Comparison of ENCODE assay signal across 9 mouse cellular contexts in genomic region chr10:80130403-80131031, GRCm38 (mm10). TPM values are rescaled to one million over a fixed set of nuclear protein-coding genes. Genes with fewer than 3 reads are reported as not detected.
A peak's percentile ranks its signal among the peaks of the same experiment; 100 is the strongest.
DNase-seq lines count a peak whose midpoint lies in the region; ATAC-seq lines count a peak whose summit lies in the region.
"Had no signal": no experiment of that assay in that cellular context is flagged by ENCODE, and none has a peak within 500 bp of the region (broad histone marks: within the 10 kb centered on the region; RNA-seq: fewer than 3 reads in every experiment).

No protein-coding gene starts in this region.

- WGBS in stomach, embryonic 16.5 days: 63% methylated on average over 18 of the region's 18 CpGs

- no peak overlapping the region for H3K4me2 ChIP-seq in stomach, embryonic 16.5 days (ENCODE audit: low read depth, low read length)

- peak; percentile 31; the same call in 1 of the 2 replicates for ATAC-seq in stomach, embryonic 16.5 days (ENCODE audit: insufficient read depth, low FRiP score)

- no peak overlapping the region for H3K9ac ChIP-seq in stomach, embryonic 16.5 days (ENCODE audit: low read length)
- H3K9ac ChIP-seq: lung, embryonic 15.5 days had no signal

- no peak overlapping the region for H3K4me3 ChIP-seq in stomach, embryonic 16.5 days (replicated peaks; ENCODE audit: low read length)
- H3K4me3 ChIP-seq: lung, embryonic 15.5 days had no signal

- peaks cover 13% of the 10 kb centered on the region for H3K4me1 ChIP-seq in stomach, embryonic 16.5 days (ENCODE audit: control insufficient read depth, insufficient read depth, low read length)

- H3K36me3 ChIP-seq in stomach, embryonic 16.5 days (ENCODE audit: control insufficient read depth, insufficient read depth, low read length): peaks cover 23% of the 10 kb centered on the region

- H3K9me3 ChIP-seq in stomach, embryonic 16.5 days (replicated peaks; ENCODE audit: control insufficient read depth, low read length): no peaks in the 10 kb centered on the region
- H3K9me3 ChIP-seq: lung, embryonic 15.5 days had no signal

- peak overlapping the region; percentile 46; the same call in 1 of the 2 replicates for H3K27ac ChIP-seq in stomach, embryonic 16.5 days (ENCODE audit: low read length)
- H3K27ac ChIP-seq: lung, embryonic 15.5 days had no signal

- peak; percentile 5 for DNase-seq in gastrocnemius, postnatal 25 days
- no peak for DNase-seq in gastrocnemius, adult 18-20 months (ENCODE audit: low spot score)
- DNase-seq in right cerebral cortex, postnatal 4 days: peak; percentile 14
- no peak for DNase-seq in right cerebral cortex, postnatal 25 days
- peak; percentile 73 to 85 for DNase-seq in kidney, postnatal 25 days
- DNase-seq in thymus, postnatal 10 days (ENCODE audit: low spot score in 2 of 2): no peak
- no peak for DNase-seq in lung, adult 18-20 months

- no peaks in the 10 kb centered on the region for H3K27me3 ChIP-seq in stomach, embryonic 16.5 days (ENCODE audit: control insufficient read depth, insufficient read depth, low read length)

RNA-seq across cellular contexts. Expression of gene Atp5d, which starts 7.9 kb away (rescaled TPM):
- total RNA-seq in gastrocnemius, postnatal 25 days (2021): 100 to 1,000 TPM; 634 to 665 TPM
- total RNA-seq in gastrocnemius, adult 18-20 months (2021): 100 to 1,000 TPM; 573 to 611 TPM
- 536 and 594 TPM in 2 replicates for polyA plus RNA-seq in stomach, embryonic 16.5 days (2015; fragmentation: Nextera tagmentation; extraction: Ambion mirVana)

RNA-seq across cellular contexts. Expression of gene Cbarp, which starts 10.1 kb away (rescaled TPM):
- total RNA-seq in gastrocnemius, postnatal 25 days (2021): 1 to 10 TPM; 1.2 to 1.6 TPM
- total RNA-seq in gastrocnemius, adult 18-20 months (2021): 1 to 10 TPM; 1.6 to 1.9 TPM
- 3.1 and 3.9 TPM in 2 replicates for polyA plus RNA-seq in stomach, embryonic 16.5 days (2015; fragmentation: Nextera tagmentation; extraction: Ambion mirVana)

RNA-seq across cellular contexts. Expression of gene Stk11, which starts 14.9 kb away (rescaled TPM):
- total RNA-seq in gastrocnemius, postnatal 25 days (2021): 100 to 1,000 TPM in 1 of 2 experiments, 10 to 100 TPM in 1; 99.8 to 120 TPM
- total RNA-seq in gastrocnemius, adult 18-20 months (2021): 100 to 1,000 TPM; 145 to 148 TPM
- polyA plus RNA-seq in stomach, embryonic 16.5 days (2015; fragmentation: Nextera tagmentation; extraction: Ambion mirVana): 14.5 and 14.8 TPM in 2 replicates

RNA-seq across cellular contexts. Expression of gene Midn, which starts 17.6 kb away (rescaled TPM):
- total RNA-seq in gastrocnemius, postnatal 25 days (2021): 10 to 100 TPM; 33.7 to 34.8 TPM
- total RNA-seq in gastrocnemius, adult 18-20 months (2021): 10 to 100 TPM; 40.6 to 47.9 TPM
- 7.8 and 9.8 TPM in 2 replicates for polyA plus RNA-seq in stomach, embryonic 16.5 days (2015; fragmentation: Nextera tagmentation; extraction: Ambion mirVana)

RNA-seq across cellular contexts. Expression of gene Sbno2, which starts 25.1 kb away (rescaled TPM):
- 1 to 10 TPM; 5.6 to 6.7 TPM for total RNA-seq in gastrocnemius, postnatal 25 days (2021)
- 1 to 10 TPM; 5.4 to 5.9 TPM for total RNA-seq in gastrocnemius, adult 18-20 months (2021)
- 17.2 and 19.0 TPM in 2 replicates for polyA plus RNA-seq in stomach, embryonic 16.5 days (2015; fragmentation: Nextera tagmentation; extraction: Ambion mirVana)

Comparison
In these comparisons a context has a peak if more than half of its experiments do, and no peak if none do; other contexts are left out.
1. DNase-seq: peak in gastrocnemius, postnatal 25 days (single experiment), right cerebral cortex, postnatal 4 days (single experiment) and kidney, postnatal 25 days (2 of 2); none in gastrocnemius, adult 18-20 months (single experiment), right cerebral cortex, postnatal 25 days (single experiment), thymus, postnatal 10 days (0 of 2) and lung, adult 18-20 months (0 of 2).